Mouse (Mus musculus) embryonic facial prominence, embryonic 13.5 days (tissue): Measurements from ENCODE around the gene Cyb5r1. TPM values are rescaled to one million over a fixed set of nuclear protein-coding genes. Genes with fewer than 3 reads are reported as not detected.

Experiments used
- ATAC-seq: fragments of 200-750 bp; cut with Nextera tagmentation; 2 replicates; pipeline ENCODE4 v1.8.0; 2017; ENCODE audit warnings: low read depth; ENCODE audit not compliant: insufficient number of reproducible peaks, insufficient read depth, low FRiP score, low TSS enrichment
- H3K27ac ChIP-seq: fragments of 300-500 bp; sonication (generic); 2 replicates; pipeline ENCODE4 v1.5.1; 2015; ENCODE audit warnings: moderate library complexity, mild to moderate bottlenecking, inconsistent platforms
- H3K27me3 ChIP-seq: fragments of 300-500 bp; sonication (generic); 2 replicates; pipeline ENCODE4 v1.6.1; 2015; ENCODE audit warnings: mild to moderate bottlenecking, inconsistent platforms
- H3K36me3 ChIP-seq: fragments of 300-500 bp; sonication (generic); 2 replicates; pipeline ENCODE4 v1.6.1; 2015; ENCODE audit warnings: mild to moderate bottlenecking, inconsistent platforms
- H3K4me1 ChIP-seq: fragments of 300-500 bp; sonication (generic); 2 replicates; pipeline ENCODE4 v1.6.1; 2015; ENCODE audit warnings: inconsistent platforms
- H3K4me2 ChIP-seq: fragments of 300-500 bp; sonication (generic); 2 replicates; pipeline ENCODE4 v1.6.1; 2015; ENCODE audit warnings: moderate library complexity, mild to moderate bottlenecking, inconsistent platforms
- H3K4me3 ChIP-seq: fragments of 300-500 bp; sonication (generic); 2 replicates; pipeline ENCODE4 v1.5.1; 2015; ENCODE audit warnings: mild to moderate bottlenecking, inconsistent platforms
- H3K9ac ChIP-seq: fragments of 300-500 bp; sonication (generic); 2 replicates; pipeline ENCODE4 v1.6.1; 2015; ENCODE audit warnings: mild to moderate bottlenecking, inconsistent platforms
- H3K9me3 ChIP-seq: fragments of 300-500 bp; sonication (generic); 2 replicates; pipeline ENCODE4 v1.6.1; 2016; ENCODE audit warnings: inconsistent platforms
- WGBS: fragments of 180-500 bp; shearing (Covaris S2); methylation state at CpG from one replicate; pipeline ENCODE4 v1.1.7; 2015; ENCODE audit warnings: mixed read lengths; 5-methylcytosine and 5-hydroxymethylcytosine counted together
- polyA plus RNA-seq: library from polyadenylated mRNA; unstranded; fragments of >200 nt; fragmentation: Nextera tagmentation; extraction: Ambion mirVana; gene quantifications from 2 replicates; pipeline ENCODE4 v1.2.1, GENCODE M21; 2015

Cyb5r1 gene
- polyA plus RNA-seq, 1 experiment from 2014 or later = 34.9 TPM

DNA sequence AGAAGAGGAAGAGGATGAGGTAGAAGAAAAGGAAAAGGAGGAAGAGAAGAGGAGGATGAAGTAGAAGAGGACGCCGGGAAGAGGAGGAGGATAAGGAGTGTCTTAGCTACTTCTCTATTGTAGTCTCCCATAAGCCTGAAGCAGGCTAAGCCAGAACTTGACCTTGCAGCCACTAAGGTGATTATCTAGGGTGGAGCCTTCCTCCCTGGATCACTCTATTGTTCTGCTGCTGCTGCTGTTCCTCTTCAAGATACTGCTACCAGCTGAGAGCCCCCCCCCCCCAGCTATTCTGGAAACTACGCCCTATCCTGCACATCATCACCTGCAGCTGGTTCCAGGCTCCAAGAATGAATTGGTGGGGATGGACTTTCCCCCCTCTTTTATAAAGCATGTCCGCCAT lies 20.8 kb upstream of the Cyb5r1 start:
- WGBS = 87% methylated on average over 4 of the region's 4 CpGs
- ATAC-seq = no peak
- Histone ChIP-seq H3K27me3 (no peaks in the 10 kb centered on the region), H3K4me1 (peaks cover 9% of the 10 kb centered on the region), H3K36me3 (no peaks in the 10 kb centered on the region), H3K4me2 (no peak overlapping the region), H3K9ac (no peak overlapping the region), H3K27ac (no peak overlapping the region), H3K4me3 (no peak overlapping the region), H3K9me3 (no peaks in the 10 kb centered on the region)

GRCm38 (mm10) chr1:134385176-134385575 lies 20.2 kb upstream of the Cyb5r1 start:
- H3K27ac ChIP-seq = no peak overlapping the region
- no peaks in the 10 kb centered on the region for H3K9me3 ChIP-seq
- peaks cover 9% of the 10 kb centered on the region for H3K4me1 ChIP-seq
- no peaks in the 10 kb centered on the region for H3K27me3 ChIP-seq
- H3K36me3 ChIP-seq = no peaks in the 10 kb centered on the region
- no peak overlapping the region for H3K9ac ChIP-seq
- no peak overlapping the region for H3K4me3 ChIP-seq
- ATAC-seq = no peak
- no peak overlapping the region for H3K4me2 ChIP-seq

GRCm38 (mm10) chr1:134385666-134386065 lies 19.7 kb upstream of the Cyb5r1 start, which contains the start of gene 4933406M09Rik:
Gene 4933406M09Rik, plus strand, starts transcription at chr1:134385940.
- 95% methylated on average over 1 of the region's 1 CpGs for WGBS
- Histone ChIP-seq H3K9ac (no peak within 1 kb of the TSS), H3K36me3 (no peaks in the 10 kb centered on the region), H3K27ac (no peak within 1 kb of the TSS), H3K27me3 (no peaks in the 10 kb centered on the region), H3K4me1 (peaks cover 9% of the 10 kb centered on the region), H3K4me2 (no peak within 1 kb of the TSS), H3K4me3 (no peak within 1 kb of the TSS), H3K9me3 (no peaks in the 10 kb centered on the region)
- no peak for ATAC-seq

- no peak overlapping the region for H3K4me2 ChIP-seq
- no peak overlapping the region for H3K27ac ChIP-seq
- 52% methylated on average over 5 of the region's 5 CpGs for WGBS
- ATAC-seq = no peak
- no peaks in the 10 kb centered on the region for H3K9me3 ChIP-seq
- no peaks in the 10 kb centered on the region for H3K4me1 ChIP-seq
- H3K9ac ChIP-seq = no peak overlapping the region
- H3K27me3 ChIP-seq = no peaks in the 10 kb centered on the region
- no peaks in the 10 kb centered on the region for H3K36me3 ChIP-seq
- H3K4me3 ChIP-seq = no peak overlapping the region
These were observed 11.5 kb upstream of the Cyb5r1 start for GRCm38 (mm10) chr1:134393827-134394226.

- no peak for ATAC-seq
- Histone ChIP-seq H3K4me1 (no peaks in the 10 kb centered on the region), H3K9ac (no peak overlapping the region), H3K4me3 (no peak overlapping the region), H3K4me2 (no peak overlapping the region), H3K27ac (no peak overlapping the region), H3K9me3 (no peaks in the 10 kb centered on the region), H3K27me3 (no peaks in the 10 kb centered on the region), H3K36me3 (no peaks in the 10 kb centered on the region)
- WGBS = 89% methylated on average over 12 of the region's 12 CpGs
These were observed 7.1 kb upstream of the Cyb5r1 start for GRCm38 (mm10) chr1:134398210-134398609.

DNA sequence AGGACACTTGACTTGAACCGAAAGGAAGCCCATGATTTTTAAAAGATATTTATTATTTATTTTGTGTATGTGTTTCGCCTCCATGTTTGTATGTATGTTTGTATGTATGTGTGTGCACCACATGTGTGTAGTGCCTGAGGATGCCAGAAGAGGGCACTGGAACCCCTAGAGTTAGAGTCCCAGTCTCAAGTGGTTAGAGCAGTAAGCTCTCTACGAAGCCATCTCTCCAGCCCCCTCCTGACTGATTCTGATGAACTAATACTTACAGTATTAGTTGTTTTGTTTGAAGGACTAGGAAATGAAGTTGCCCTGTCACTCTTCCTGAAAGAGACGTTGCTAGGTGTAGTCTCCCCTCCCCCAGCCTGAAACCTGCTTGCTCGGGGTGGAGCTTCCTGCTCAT lies 5.6 kb upstream of the Cyb5r1 start:
- WGBS = 52% methylated on average over 5 of the region's 5 CpGs
- Histone ChIP-seq H3K27ac (no peak overlapping the region), H3K36me3 (no peaks in the 10 kb centered on the region), H3K9me3 (no peaks in the 10 kb centered on the region), H3K4me2 (no peak overlapping the region), H3K9ac (no peak overlapping the region), H3K27me3 (no peaks in the 10 kb centered on the region), H3K4me3 (no peak overlapping the region), H3K4me1 (no peaks in the 10 kb centered on the region)
- ATAC-seq = no peak

DNA sequence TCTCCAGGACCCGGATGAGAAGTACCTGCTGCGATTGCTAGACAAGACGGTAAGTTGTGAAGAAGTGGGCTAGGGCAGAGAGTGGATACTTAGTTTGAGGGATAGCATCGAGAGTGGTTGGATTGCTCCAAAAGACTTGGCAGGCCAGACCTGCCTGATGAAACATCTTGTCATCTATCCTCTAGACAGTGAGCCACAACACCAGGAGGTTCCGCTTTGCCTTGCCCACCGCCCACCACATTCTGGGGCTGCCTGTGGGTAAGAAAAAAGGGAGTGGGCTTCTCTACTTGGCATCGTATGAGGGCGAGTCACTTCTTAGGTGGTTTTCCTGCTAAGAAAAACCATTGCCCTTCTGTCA lies 1.0 kb downstream of the Cyb5r1 start:
- Histone ChIP-seq H3K4me1 (peaks cover 25% of the 10 kb centered on the region), H3K4me3 (peak overlapping the region; percentile 77), H3K9ac (peak overlapping the region; percentile 80), H3K36me3 (peaks cover 37% of the 10 kb centered on the region), H3K27ac (peak overlapping the region; percentile 81), H3K27me3 (no peaks in the 10 kb centered on the region), H3K4me2 (peak overlapping the region; percentile 78), H3K9me3 (no peaks in the 10 kb centered on the region)
- 29% methylated on average over 8 of the region's 8 CpGs for WGBS
- peak; percentile 39; the same call in 1 of the 2 replicates for ATAC-seq

DNA sequence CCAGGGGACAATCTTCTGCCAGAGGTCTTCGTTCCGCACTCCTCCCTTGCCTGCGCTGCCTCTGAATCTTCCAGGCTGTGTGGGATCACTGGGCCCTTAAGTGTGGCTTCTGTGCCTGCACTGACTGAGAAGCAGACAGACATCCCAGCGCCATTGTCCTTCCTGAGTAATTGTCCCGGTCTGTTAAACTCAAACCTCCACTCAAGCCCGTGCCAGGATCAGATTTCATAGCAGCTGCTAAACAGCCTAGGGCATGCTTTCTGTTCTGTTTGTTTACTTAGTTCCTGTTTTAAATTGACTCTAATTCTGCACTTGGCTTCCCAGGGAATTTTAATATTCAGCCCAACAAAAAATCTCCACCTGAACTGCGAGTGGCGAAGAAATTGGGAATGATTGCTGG lies 2.7 kb downstream of the Cyb5r1 start:
- Histone ChIP-seq H3K36me3 (peaks cover 43% of the 10 kb centered on the region), H3K4me1 (peaks cover 25% of the 10 kb centered on the region), H3K9me3 (no peaks in the 10 kb centered on the region), H3K27ac (no peak overlapping the region), H3K9ac (0 out of 2 replicates have a peak overlapping the region, but pooled peaks have one; percentile 16), H3K27me3 (no peaks in the 10 kb centered on the region), H3K4me3 (no peak overlapping the region), H3K4me2 (no peak overlapping the region)
- no peak for ATAC-seq
- 56% methylated on average over 8 of the region's 8 CpGs for WGBS

- peaks cover 35% of the 10 kb centered on the region for H3K4me1 ChIP-seq
- H3K4me2 ChIP-seq = no peak overlapping the region
- no peak overlapping the region for H3K9ac ChIP-seq
- no peak overlapping the region for H3K27ac ChIP-seq
- H3K4me3 ChIP-seq = no peak overlapping the region
- H3K36me3 ChIP-seq = peaks cover 43% of the 10 kb centered on the region
- H3K27me3 ChIP-seq = no peaks in the 10 kb centered on the region
- 86% methylated on average over 9 of the region's 9 CpGs for WGBS
- no peaks in the 10 kb centered on the region for H3K9me3 ChIP-seq
- ATAC-seq = no peak
These were observed 6.6 kb downstream of the Cyb5r1 start for GRCm38 (mm10) chr1:134411706-134412629.

GRCm38 (mm10) chr1:134414038-134414437 lies 8.7 kb downstream of the Cyb5r1 start:
- Histone ChIP-seq H3K9me3 (no peaks in the 10 kb centered on the region), H3K27ac (peak overlapping the region; percentile 97), H3K9ac (no peak overlapping the region), H3K27me3 (no peaks in the 10 kb centered on the region), H3K4me1 (peaks cover 41% of the 10 kb centered on the region), H3K4me3 (no peak overlapping the region), H3K4me2 (peak overlapping the region; percentile 61), H3K36me3 (peaks cover 27% of the 10 kb centered on the region)
- 42% methylated on average over 2 of the region's 2 CpGs for WGBS
- ATAC-seq = no peak

DNA sequence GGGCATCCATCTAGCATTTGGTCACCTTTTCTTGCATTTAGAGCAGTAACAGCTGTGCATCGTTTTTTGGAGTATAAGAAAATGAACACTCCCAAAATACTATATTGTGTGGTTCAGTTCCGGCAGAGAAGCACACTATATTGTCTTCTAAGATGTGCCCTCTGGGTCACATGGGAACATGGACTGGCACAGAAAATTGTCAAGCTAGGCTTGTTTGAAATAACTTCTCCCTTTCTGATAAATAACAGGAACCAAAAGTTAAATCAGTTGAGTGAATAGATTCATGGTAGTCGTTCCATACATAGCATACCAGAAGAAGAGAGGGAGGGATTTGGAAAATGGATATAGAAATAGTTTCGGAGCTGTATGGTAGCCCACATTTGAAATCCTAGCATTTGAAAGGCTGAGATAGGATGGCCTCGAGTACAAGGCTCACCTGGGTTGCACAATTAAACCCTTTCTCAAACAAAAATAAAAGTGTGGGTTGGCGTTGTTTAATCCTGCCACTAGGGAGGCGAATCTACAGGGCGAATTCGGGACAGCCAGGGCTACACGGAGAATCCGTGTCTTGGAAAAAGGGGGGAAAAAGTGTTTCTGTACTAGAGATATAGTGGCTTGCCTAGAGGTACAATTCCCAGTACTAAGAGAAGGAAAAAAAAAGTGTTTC lies 9.3 kb downstream of the Cyb5r1 start:
- no peak for ATAC-seq
- Histone ChIP-seq H3K9ac (peak overlapping the region; percentile 95), H3K9me3 (no peaks in the 10 kb centered on the region), H3K27ac (peak overlapping the region; percentile 97), H3K4me1 (peaks cover 47% of the 10 kb centered on the region), H3K4me2 (peak overlapping the region; percentile 61), H3K4me3 (peak overlapping the region; percentile 86), H3K27me3 (no peaks in the 10 kb centered on the region), H3K36me3 (peaks cover 23% of the 10 kb centered on the region)
- 12% methylated on average over 11 of the region's 11 CpGs for WGBS
